Mouse (Mus musculus): ENCODE data around the gene Magel2. TPM values are rescaled to one million over a fixed set of nuclear protein-coding genes. Genes with fewer than 3 reads are reported as not detected.

Magel2 gene
- polyA plus RNA-seq (2017; shearing (Covaris generic)): 0.11 TPM

GRCm38 (mm10) chr7:62376510-62377304, at the start of gene Magel2:
TSS of gene Magel2 (plus strand) at chr7:62377010.

GRCm38 (mm10) chr7:62346269-62346668, 30.5 kb upstream of the Magel2 start, which contains the start of gene Ndn:
TSS of gene Ndn (plus strand) at chr7:62346569.

GRCm38 (mm10) chr7:62419493-62420360, 42.9 kb downstream of the Magel2 start, which contains the start of gene Mkrn3:
TSS of gene Mkrn3 (minus strand) at chr7:62420139.

Other genes with a start within 250 kb of the Magel2 start
- not detected for gene Ndn, start 30.4 kb upstream of the Magel2 start, polyA plus RNA-seq (2017; shearing (Covaris generic))
- not detected for gene Mkrn3, start 43.1 kb downstream of the Magel2 start, polyA plus RNA-seq (2017; shearing (Covaris generic))
- gene Peg12, start 87.5 kb downstream of the Magel2 start, polyA plus RNA-seq (2017; shearing (Covaris generic)): 0.28 TPM